Mouse (Mus musculus): ENCODE measurements at regions not wholly inside any gene's neighbourhood (a gene's known extent, or its start where the extent isn't known, plus 50 kb on each side); places are given as distances from the start of the nearest gene placed in this dataset.

DNA sequence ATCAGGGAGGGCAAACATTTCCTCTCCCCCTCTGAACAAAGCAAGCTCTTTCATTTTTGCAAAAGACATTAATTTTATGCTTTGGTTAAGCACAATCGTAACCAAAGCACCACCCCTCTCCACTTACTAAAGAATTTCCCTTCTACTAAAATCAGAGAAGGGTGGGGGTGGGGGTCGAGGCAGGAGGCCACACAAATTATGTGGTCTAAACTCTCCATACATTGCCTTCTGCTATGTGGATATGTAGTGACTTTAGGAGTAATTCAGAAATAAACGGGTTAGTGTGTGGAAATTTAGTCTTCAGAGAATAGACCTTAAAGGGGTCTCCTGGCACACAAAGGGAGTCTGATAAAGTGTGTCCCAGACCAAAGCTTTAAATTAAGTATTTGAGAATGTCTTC, 204.1 kb upstream of the Sfrp2 start:
- Histone ChIP-seq H3K79me2 (ENCODE audit: control insufficient read depth, insufficient read depth) (no peaks in the 10 kb centered on the region), H3K36me3 (ENCODE audit: control insufficient read depth, insufficient read depth) (no peaks in the 10 kb centered on the region), H3K27me3 (ENCODE audit: control insufficient read depth, insufficient read depth, insufficient read length) (no peaks in the 10 kb centered on the region), H3ac (ENCODE audit: control insufficient read depth, insufficient read length) (no peak overlapping the region), H3K4me3 (no peak overlapping the region), H3K4me2 (ENCODE audit: low read depth) (no peak overlapping the region)
- no peak for TF ChIP-seq E2F4 (IDR thresholded peaks at IDR 0.05; ENCODE audit: insufficient read depth)
- TF ChIP-seq MYOG (IDR thresholded peaks at IDR 0.05; ENCODE audit: control insufficient read depth in 1 of 3, insufficient read depth in 1 of 3, insufficient read length in 2 of 3, low read depth in 2 of 3), result no peak
- no peak for TF ChIP-seq CEBPB (IDR thresholded peaks at IDR 0.05; ENCODE audit: insufficient read depth, poor library complexity, severe bottlenecking)
- TF ChIP-seq MAX (IDR thresholded peaks at IDR 0.05; ENCODE audit: low read depth), result no peak

DNA sequence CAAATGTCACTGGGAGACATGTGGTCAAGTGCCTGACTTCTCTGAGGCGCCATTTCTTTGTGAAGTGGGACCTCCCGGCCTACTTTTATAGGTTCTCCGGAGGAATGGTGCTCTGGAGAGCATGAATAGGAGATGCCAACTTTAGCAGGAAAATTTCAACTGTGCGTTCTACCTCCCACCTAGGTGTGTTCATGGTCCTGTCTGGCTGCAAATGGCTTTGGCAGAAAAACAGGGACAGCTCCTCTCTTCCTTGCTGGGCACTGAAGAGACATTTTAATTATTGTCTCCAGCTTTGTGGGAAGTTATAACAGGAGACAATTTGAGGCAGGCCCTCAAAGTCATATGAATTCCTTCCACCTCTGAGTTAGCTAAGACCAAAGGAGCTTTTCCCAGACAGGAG, 190.6 kb upstream of the Sfrp2 start:
- Histone ChIP-seq H3ac (ENCODE audit: control insufficient read depth, insufficient read length) (no peak overlapping the region), H3K27me3 (ENCODE audit: control insufficient read depth, insufficient read depth, insufficient read length) (no peaks in the 10 kb centered on the region), H3K36me3 (ENCODE audit: control insufficient read depth, insufficient read depth) (no peaks in the 10 kb centered on the region), H3K4me2 (ENCODE audit: low read depth) (no peak overlapping the region), H3K4me3 (no peak overlapping the region), H3K79me2 (ENCODE audit: control insufficient read depth, insufficient read depth) (no peaks in the 10 kb centered on the region)
- TF ChIP-seq MAX (IDR thresholded peaks at IDR 0.05; ENCODE audit: low read depth) (no peak), MYOD1 (IDR thresholded peaks at IDR 0.05; ENCODE audit: control insufficient read depth in 1 of 3, insufficient read length in 2 of 3, low read depth in 2 of 3) (no peak)

DNA sequence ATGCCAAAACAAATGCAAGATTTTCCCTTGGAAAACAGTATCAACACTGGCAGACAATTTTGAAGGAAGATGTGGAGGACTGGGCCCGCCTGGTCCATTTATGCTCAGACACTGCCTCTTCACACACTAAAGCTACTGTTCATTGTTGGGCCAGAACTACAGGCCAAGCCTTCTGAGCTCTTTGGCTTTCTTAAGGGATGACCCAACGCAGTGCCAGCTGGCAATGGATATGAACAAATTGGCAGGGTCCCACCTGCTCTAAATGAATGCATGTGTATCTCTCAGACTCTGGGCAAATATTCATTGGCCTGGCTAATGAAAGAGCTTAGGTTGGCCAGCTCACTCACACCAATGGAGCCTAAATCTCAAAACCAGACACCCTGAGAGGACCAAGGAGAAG, 190.0 kb upstream of the Sfrp2 start:
- Histone ChIP-seq H3K27me3 (ENCODE audit: control insufficient read depth, insufficient read depth, insufficient read length) (no peaks in the 10 kb centered on the region), H3K4me3 (no peak overlapping the region), H3K79me2 (ENCODE audit: control insufficient read depth, insufficient read depth) (no peaks in the 10 kb centered on the region), H3K4me2 (ENCODE audit: low read depth) (no peak overlapping the region), H3ac (ENCODE audit: control insufficient read depth, insufficient read length) (no peak overlapping the region), H3K36me3 (ENCODE audit: control insufficient read depth, insufficient read depth) (no peaks in the 10 kb centered on the region)
- no peak for TF ChIP-seq POLR2A (IDR thresholded peaks at IDR 0.05; ENCODE audit: insufficient read length, low read depth)
- TF ChIP-seq CEBPB (IDR thresholded peaks at IDR 0.05; ENCODE audit: insufficient read depth, poor library complexity, severe bottlenecking), result no peak
- TF ChIP-seq E2F4 (IDR thresholded peaks at IDR 0.05; ENCODE audit: insufficient read depth), result no peak
- TF ChIP-seq MAX (IDR thresholded peaks at IDR 0.05; ENCODE audit: low read depth), result no peak
- no peak for TF ChIP-seq TCF3 (IDR thresholded peaks at IDR 0.05; ENCODE audit: insufficient read length, low read depth)
- TF ChIP-seq POLR2AphosphoS2 (IDR thresholded peaks at IDR 0.05; ENCODE audit: insufficient read length, low read depth), result no peak
- no peak for TF ChIP-seq REST (IDR thresholded peaks at IDR 0.05; ENCODE audit: insufficient read depth, insufficient read length)
- TF ChIP-seq MYOD1 (IDR thresholded peaks at IDR 0.05; ENCODE audit: control insufficient read depth in 1 of 3, insufficient read length in 2 of 3, low read depth in 2 of 3), result no peak
- TF ChIP-seq TCF12 (IDR thresholded peaks at IDR 0.05; ENCODE audit: insufficient read depth, poor library complexity, severe bottlenecking), result no peak
- no peak for TF ChIP-seq MYOG (IDR thresholded peaks at IDR 0.05; ENCODE audit: control insufficient read depth in 1 of 3, insufficient read depth in 1 of 3, insufficient read length in 2 of 3, low read depth in 2 of 3)
- no peak for TF ChIP-seq USF1 (IDR thresholded peaks at IDR 0.05; ENCODE audit: low read depth)
- TF ChIP-seq SRF (IDR thresholded peaks at IDR 0.05; ENCODE audit: control insufficient read depth, insufficient read length, low read depth), result no peak

DNA sequence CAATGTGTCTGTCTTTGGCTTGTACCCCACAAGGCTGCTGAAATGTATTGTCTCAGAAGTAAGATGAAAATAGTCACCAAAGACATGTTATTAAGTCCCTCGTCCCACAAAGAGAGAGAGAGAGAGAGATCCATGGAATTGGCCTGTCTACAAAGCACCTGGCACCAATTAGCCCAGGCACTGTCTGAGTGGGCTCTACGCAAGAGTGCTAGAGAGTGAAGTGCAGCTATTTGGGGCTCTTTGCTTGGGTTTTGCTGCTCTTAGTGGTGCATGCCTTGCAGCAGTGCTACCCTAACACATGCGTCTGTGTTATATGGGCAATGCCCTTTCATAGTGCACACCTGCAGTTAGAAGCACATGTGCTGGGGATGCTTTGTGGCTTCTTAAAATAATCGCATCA, 185.4 kb upstream of the Sfrp2 start:
- TF ChIP-seq MAX (IDR thresholded peaks at IDR 0.05; ENCODE audit: low read depth), result no peak
- TF ChIP-seq MYOD1 (IDR thresholded peaks at IDR 0.05; ENCODE audit: control insufficient read depth in 1 of 3, insufficient read length in 2 of 3, low read depth in 2 of 3), result no peak
- H3K27me3 ChIP-seq (ENCODE audit: control insufficient read depth, insufficient read depth, insufficient read length), result no peaks in the 10 kb centered on the region
- H3K4me3 ChIP-seq, result no peak overlapping the region

DNA sequence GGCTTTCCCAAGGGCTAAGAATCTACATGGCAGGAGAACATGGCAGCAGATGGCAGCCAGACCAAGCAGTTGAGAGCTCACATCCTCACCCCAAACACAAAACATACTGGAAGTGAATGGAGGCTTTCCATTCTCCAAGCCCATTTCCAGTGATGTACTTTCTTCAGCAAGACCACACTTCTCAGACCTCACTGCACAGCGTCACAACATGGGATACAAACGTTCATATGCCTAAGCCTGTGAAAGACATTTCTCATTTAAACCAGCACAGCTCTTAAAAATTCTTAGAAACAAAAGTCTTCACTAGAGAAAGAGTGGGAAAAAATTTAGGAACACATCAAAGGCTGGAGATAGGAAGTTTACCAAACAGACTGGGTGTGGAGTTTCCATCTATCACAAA, 183.9 kb upstream of the Sfrp2 start:
- TF ChIP-seq POLR2AphosphoS2 (IDR thresholded peaks at IDR 0.05; ENCODE audit: insufficient read length, low read depth), result no peak
- no peak for TF ChIP-seq E2F4 (IDR thresholded peaks at IDR 0.05; ENCODE audit: insufficient read depth)
- TF ChIP-seq MYOG (IDR thresholded peaks at IDR 0.05; ENCODE audit: control insufficient read depth in 1 of 3, insufficient read depth in 1 of 3, insufficient read length in 2 of 3, low read depth in 2 of 3), result no peak
- TF ChIP-seq CEBPB (IDR thresholded peaks at IDR 0.05; ENCODE audit: insufficient read depth, poor library complexity, severe bottlenecking), result no peak
- TF ChIP-seq MAX (IDR thresholded peaks at IDR 0.05; ENCODE audit: low read depth), result no peak
- no peak for TF ChIP-seq USF1 (IDR thresholded peaks at IDR 0.05; ENCODE audit: low read depth)
- TF ChIP-seq TCF12 (IDR thresholded peaks at IDR 0.05; ENCODE audit: insufficient read depth, poor library complexity, severe bottlenecking), result no peak
- TF ChIP-seq TCF3 (IDR thresholded peaks at IDR 0.05; ENCODE audit: insufficient read length, low read depth), result no peak
- TF ChIP-seq SRF (IDR thresholded peaks at IDR 0.05; ENCODE audit: control insufficient read depth, insufficient read length, low read depth), result no peak
- TF ChIP-seq POLR2A (IDR thresholded peaks at IDR 0.05; ENCODE audit: insufficient read length, low read depth), result no peak
- no peak for TF ChIP-seq REST (IDR thresholded peaks at IDR 0.05; ENCODE audit: insufficient read depth, insufficient read length)
- no peak for TF ChIP-seq MYOD1 (IDR thresholded peaks at IDR 0.05; ENCODE audit: control insufficient read depth in 1 of 3, insufficient read length in 2 of 3, low read depth in 2 of 3)
- no peak overlapping the region for H3K4me2 ChIP-seq (ENCODE audit: low read depth)
- H3K4me3 ChIP-seq, result no peak overlapping the region
- no peaks in the 10 kb centered on the region for H3K79me2 ChIP-seq (ENCODE audit: control insufficient read depth, insufficient read depth)
- H3ac ChIP-seq (ENCODE audit: control insufficient read depth, insufficient read length), result no peak overlapping the region
- H3K27me3 ChIP-seq (ENCODE audit: control insufficient read depth, insufficient read depth, insufficient read length), result no peaks in the 10 kb centered on the region
- no peaks in the 10 kb centered on the region for H3K36me3 ChIP-seq (ENCODE audit: control insufficient read depth, insufficient read depth)

More for the DNA sequence above, 185.4 kb upstream of the Sfrp2 start:
- H3K79me2 ChIP-seq (ENCODE audit: control insufficient read depth, insufficient read depth), result no peaks in the 10 kb centered on the region
- no peaks in the 10 kb centered on the region for H3K36me3 ChIP-seq (ENCODE audit: control insufficient read depth, insufficient read depth)
- no peak overlapping the region for H3ac ChIP-seq (ENCODE audit: control insufficient read depth, insufficient read length)
- H3K4me2 ChIP-seq (ENCODE audit: low read depth), result no peak overlapping the region

All from myocyte (in vitro differentiated cells).